Mouse (Mus musculus) lung, adult 2 months (tissue): ENCODE data around the gene Camk2n2.

Experiments
- CTCF ChIP-seq: fragments of 200-500 bp; IDR thresholded peaks from 2 replicates; pipeline ENCODE4 v1.5.1; 2011; ENCODE audit warnings: mild to moderate bottlenecking, low read length, control low read depth; ENCODE audit not compliant: insufficient read depth
- POLR2A ChIP-seq: fragments of 200-500 bp; IDR thresholded peaks from 2 replicates; pipeline ENCODE4 v1.6.1; 2011; ENCODE audit warnings: low read depth, mild to moderate bottlenecking, control low read depth, low read length, borderline replicate concordance; ENCODE audit errors: extremely low read depth

DNA sequence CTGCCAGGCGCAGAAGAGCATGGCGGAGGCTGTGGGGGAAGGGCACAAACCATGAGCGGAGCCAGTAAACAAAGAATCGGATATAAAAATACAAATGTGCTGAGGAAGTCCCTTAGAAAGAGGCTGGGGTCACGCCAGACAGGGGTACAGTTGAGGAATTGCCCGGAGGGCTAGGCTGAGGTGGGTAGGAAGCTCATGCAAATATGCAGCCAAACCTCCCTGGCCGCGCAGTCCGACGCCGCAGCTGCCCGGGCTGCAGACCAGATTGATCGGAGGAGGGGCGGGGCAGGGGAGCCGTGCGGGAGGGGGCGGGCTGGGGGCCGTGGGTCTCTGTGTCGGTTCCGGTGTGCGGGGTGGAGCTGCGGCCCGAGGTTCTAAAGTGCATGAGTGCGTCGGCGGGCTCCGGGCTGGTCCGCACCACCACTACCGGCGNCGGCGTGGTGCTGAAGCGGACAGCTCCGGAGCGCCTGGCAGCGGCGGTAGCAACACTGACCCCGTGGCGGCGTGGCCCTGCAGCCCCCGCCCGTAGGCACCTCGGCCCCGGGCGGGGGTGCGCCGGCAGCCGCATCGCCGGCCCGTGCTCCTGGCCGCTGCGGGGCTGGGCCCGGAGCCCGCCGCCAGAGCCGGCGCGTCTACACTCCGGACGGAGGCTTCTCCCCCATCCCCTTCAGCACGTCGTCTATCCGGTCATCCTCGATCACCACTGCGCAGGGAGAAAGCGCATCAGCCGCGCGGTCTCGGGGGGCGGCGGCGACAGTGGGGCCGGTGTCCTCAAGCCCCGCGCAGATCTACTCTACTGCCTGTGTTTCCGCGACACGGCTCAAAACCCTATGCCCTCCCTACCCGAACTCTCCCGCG, 1.3 kb downstream of the Camk2n2 start:
- no peak for TF ChIP-seq CTCF
- TF ChIP-seq POLR2A: no peak
